Mouse (Mus musculus) lung, postnatal 0 days (tissue): ENCODE measurements at regions not wholly inside any gene's neighbourhood (a gene's known extent, or its start where the extent isn't known, plus 50 kb on each side); places are given as distances from the start of the nearest gene placed in this dataset.

ENCODE experiments used
- CTCF ChIP-seq: IDR thresholded peaks from 2 replicates; pipeline ENCODE4 v1.5.1; 2016; ENCODE audit warnings: antibody characterized with exemption, mild to moderate bottlenecking
- EP300 ChIP-seq: IDR thresholded peaks from 2 replicates; pipeline ENCODE4 v1.6.1; 2016; ENCODE audit warnings: antibody characterized with exemption, mild to moderate bottlenecking, control low read depth

DNA sequence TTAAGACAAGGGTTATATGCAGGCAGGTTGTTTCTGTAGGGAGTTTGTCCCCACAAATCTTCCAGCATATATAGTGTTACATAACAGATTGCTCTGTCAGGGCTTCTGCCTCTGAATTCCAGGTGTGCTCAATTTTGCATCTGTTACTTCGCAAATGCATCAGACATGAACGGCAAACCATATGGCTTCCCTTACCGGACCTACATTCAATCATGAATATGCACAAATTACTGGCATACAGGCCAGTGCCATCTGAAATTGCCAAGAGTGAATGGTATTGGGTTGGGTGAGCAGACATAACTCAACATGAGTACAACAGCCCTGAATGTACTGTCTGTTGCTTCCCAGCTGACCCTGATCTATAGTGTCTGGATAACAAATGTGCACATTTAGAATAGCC is 929.4 kb downstream of the Diaph3 start:
- TF ChIP-seq CTCF: no peak
- TF ChIP-seq EP300: no peak
